Mouse (Mus musculus): Measurements from ENCODE around the gene Ints6.

Gene Ints6

GRCm38 (mm10) chr14:62761036-62761881 is at the start of gene Ints6:
Gene Ints6 (minus strand): TSS chr14:62761169.
- DNase-seq: peak; percentile 99

GRCm38 (mm10) chr14:62808661-62809523 is 47.9 kb upstream of the Ints6 start:
- DNase-seq: no peak

DNA sequence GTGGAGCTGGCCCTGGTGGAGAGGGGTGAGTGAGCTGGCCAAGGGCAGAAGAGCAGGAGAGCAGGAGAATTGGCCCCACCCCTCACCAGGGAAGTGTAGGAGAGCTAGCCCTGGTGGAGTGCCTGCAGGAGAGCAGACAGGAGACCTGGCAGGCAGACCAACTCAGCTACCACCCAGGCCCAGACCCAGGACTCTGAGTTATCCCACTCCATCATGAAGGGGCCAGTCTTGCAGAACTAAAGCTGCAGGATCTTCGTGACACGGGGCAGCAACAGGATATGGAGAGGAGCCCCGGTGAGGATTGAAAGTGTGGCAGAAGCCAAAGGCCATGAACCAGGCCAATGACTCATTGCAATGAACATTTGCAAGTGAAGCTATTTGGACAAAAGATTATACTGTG is 46.0 kb upstream of the Ints6 start:
- DNase-seq: no peak

GRCm38 (mm10) chr14:62803204-62803603 is 42.2 kb upstream of the Ints6 start:
- DNase-seq: no peak

DNA sequence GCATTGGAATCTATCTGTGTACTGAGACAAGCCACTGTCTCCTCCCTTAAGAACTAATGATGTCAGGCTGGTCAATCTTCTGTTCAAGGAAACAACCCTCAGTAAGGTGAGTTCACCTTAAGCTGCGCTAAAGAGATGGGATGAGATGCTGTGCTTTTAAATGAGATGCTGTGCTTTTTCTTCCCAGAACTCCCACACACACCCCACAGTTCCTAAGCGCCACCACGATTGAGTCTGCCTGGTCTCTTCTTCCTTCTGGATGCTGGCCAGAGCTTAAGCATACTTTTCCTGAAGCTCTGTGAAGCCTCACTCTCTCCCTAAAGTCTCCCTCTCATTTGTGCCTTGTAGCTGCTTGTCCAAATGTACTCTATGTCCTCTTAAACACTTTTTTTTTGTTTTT is 39.8 kb upstream of the Ints6 start:
- DNase-seq: no peak

GRCm38 (mm10) chr14:62798608-62799101 is 37.7 kb upstream of the Ints6 start:
- DNase-seq: no peak

GRCm38 (mm10) chr14:62795719-62796118 is 34.8 kb upstream of the Ints6 start:
- DNase-seq: no peak

GRCm38 (mm10) chr14:62789282-62789681 is 28.3 kb upstream of the Ints6 start:
- DNase-seq: no peak

DNA sequence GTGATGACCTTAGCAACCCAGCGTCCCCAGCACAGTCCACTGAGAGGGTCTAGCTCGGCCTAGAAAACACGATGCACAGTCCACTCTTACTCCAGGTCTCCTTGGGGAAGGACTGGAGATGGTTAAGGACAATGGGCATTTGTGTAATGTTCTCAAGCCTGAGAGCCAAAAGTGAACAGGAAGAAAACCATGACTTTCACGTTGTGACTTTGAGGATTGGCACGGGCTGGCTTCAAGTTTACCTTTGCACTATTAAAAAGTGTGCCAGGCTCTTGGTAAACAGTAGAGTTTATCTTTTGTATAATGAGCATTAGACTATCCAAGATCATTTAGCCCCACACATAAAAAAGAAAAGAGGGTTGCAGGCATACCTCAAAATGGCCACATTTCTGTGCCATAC is 22.0 kb upstream of the Ints6 start:
- DNase-seq: no peak

DNA sequence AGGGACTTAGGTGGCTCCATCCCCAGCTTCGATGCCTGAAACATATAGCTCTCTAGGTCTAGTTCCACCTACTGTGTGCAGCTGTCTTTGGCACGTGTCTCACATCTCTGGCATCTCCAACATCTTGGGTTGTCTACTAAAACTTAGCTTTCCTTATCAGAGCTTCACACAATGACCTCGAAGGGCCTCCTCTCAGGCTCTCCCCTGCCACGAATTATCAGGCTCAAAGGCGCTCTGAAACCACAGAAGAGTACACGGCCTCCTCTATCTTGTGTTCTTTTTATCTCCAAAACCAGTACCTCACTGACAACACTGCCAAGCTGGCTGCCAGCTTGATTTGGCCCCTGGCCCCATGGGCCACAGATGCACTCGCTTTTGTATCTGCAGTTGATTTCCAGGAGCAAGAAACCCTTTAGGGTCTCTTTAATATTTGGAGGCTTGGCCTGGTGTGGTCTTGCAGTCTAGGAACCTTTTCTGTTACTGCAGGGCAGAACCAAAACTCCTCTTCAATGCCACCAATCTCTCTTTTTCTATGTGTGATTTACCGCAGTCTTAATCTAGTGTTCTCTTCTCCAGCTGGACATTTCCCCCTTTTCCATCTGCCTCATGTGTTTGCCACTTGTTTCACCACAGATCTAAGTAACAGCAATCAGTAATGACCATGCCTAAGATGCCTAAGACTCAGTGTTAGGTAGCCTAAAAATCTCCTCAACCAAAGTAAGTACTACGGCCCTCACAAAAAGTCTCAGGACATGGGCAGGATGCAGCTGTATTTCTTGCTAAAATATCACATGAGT is 19.7 kb upstream of the Ints6 start:
- DNase-seq: no peak

GRCm38 (mm10) chr14:62778095-62778494 is 17.1 kb upstream of the Ints6 start:
- DNase-seq: no peak

DNA sequence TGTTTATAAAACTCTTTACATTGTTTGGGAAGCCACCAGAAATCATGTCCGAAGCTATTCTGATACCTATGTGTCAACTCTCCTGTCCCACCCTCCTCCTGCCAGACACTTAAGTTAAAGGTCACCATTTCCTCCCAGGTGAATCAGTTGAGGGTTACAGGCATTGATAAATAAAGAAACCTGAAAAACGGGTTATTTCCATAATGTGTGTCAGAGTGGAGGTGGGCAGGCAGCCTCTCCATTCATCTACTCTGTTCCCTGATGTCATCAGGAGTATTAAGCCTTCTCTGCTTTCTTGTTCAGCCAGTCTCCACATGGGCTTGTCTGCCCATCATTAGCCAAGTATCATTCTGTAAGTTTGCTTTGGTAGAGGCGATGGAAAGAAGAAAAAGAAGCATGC is 14.1 kb upstream of the Ints6 start:
- no peak for DNase-seq

GRCm38 (mm10) chr14:62774246-62774645 is 13.3 kb upstream of the Ints6 start:
- DNase-seq: no peak

- no peak for DNase-seq
These were observed 12.8 kb upstream of the Ints6 start for GRCm38 (mm10) chr14:62773766-62774165.

- no peak for DNase-seq
These were observed 4.4 kb upstream of the Ints6 start for GRCm38 (mm10) chr14:62765398-62765797.

DNA sequence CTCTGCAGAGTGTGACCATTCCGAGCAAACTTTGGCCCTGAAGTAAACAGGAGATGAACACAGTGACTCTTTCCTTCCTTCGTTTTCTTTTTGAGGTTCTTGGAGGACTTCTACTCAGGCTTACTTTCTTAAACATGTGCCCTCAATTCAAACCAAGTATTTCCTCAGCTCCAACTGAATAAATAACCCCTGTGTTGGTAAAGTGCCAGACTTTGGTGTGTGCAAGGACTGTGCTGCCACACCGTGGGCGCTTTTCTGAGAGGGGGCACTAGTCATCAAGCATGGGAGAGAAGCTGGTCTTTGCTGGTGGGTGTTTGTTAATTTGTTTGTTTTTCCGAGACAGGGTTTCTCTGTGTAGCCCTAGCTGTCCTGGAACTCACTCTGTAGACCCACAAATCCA is 3.4 kb upstream of the Ints6 start:
- peak; percentile 47 for DNase-seq

DNA sequence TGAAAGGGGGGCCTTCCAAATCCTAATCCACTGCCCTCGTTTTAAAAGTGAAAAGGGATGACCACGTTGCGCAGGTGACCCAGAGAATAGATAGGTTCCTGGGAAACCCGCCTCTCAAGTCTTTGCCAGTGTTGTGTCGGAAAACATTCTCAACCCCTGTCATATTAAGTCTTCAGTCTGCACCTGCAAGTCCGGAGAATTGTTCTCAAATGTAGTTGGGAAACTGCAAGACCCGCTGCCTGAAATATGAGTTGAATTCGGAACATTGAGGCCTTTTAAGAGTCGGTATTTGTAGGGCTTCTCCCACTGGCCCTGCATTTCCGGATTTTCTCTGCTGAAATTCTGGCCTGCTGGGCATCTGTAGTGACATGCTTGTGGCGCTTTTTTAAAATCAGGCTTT is 974 bp upstream of the Ints6 start:
- DNase-seq: peak; percentile 33

GRCm38 (mm10) chr14:62760321-62761035 is 491 bp downstream of the Ints6 start:
- DNase-seq: peak; percentile 52

GRCm38 (mm10) chr14:62759771-62760320 is 1.1 kb downstream of the Ints6 start:
- peak; percentile 86 for DNase-seq

- no peak for DNase-seq
These were observed 2.3 kb downstream of the Ints6 start for GRCm38 (mm10) chr14:62758714-62759113.

DNA sequence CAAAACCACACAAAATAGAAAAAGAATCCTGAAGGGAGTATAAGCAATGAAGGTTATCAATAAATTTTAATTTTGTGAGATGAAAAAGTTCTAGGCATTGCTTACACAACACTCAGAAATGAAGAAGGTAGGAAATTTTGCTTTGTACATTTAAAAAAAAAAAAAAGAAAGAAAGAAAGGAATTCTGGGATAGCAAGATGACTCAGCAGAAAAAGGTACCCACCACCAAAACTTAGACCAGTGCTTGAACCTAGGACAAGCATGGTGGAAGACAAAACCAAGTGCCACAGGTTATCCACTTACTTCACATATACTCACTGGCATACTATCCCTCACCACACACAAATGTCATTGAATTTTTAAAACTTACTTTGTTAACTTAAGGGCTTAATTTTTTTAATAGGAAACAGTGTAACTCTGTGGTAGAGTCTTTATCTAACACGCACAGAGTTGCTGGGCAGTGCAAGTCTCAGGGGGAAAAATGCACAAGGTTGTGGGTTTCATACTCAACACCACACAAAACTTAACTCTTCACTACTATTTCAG is 5.8 kb downstream of the Ints6 start:
- DNase-seq: no peak

DNA sequence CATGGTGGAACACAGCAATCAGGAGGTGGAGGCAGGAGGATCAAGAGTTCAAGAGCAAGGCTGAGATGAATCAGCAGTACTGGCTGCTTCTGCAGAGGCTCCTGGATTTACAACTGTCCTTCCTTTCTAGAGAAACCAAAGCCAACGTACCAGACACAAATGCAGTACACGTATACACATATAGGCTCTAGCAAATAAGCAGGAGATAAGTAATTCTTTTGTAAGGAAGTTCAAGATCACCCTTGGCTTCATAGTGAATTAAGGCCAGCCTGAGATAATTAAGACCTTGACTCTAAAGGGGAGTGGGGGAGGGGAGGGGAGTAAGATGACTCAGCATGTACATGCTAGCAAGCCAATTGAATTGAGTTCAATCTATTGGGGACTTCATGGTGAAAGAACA is 9.5 kb downstream of the Ints6 start:
- no peak for DNase-seq

Measured in lung, postnatal 10 days (tissue).